Mouse (Mus musculus) lung, postnatal 10 days (tissue): ENCODE results near the gene 4930539E08Rik.
A peak's percentile ranks its signal among the peaks of the same experiment; 100 is the strongest.

Experiments used
- DNase-seq: peaks from one replicate; pipeline ENCODE4 v3.0.0; 2021

4930539E08Rik gene

GRCm38 (mm10) chr17:28929369-28929768 lies 14.2 kb upstream of the 4930539E08Rik start:
- DNase-seq: no peak

DNA sequence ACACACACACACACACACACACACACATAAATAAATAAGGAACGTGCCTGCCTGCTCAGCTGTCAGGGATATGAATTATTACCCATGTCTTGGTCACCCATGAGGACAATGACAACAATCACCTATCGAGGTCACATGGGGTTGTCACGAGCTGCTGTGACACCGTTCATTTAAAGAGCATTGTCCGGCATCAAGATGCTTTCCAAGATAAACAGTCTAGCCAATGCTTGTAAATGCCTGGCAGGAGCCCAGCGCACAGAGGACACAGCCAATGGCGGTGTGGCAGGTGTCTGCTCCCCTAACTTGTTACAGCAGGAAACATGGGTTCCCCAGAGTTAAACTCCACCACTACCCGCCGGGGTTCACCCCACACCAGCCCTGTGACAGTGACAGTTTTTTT lies 12.9 kb upstream of the 4930539E08Rik start:
- peak; percentile 61 for DNase-seq

GRCm38 (mm10) chr17:28926866-28927635 lies 11.9 kb upstream of the 4930539E08Rik start:
- peak; percentile 80 for DNase-seq

DNA sequence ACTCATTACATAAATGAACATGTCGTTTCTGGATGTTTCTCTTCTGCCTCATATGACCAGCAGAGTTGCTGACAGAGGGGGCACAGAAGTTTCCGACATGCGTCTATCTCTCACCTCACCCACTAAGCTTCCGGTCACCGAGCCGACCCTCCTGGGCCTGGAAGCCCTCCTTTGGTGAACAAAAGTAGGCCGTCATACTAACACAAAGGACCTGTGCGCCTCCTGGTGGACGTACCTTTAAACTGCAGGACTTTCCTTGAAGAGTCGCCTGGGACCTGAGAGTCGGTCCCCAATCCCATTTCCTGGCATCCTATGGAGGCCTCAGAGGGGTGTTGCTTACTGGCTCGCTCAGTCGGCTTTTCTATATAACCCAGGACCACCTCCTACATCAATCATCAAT lies 11.3 kb upstream of the 4930539E08Rik start:
- peak; percentile 90 for DNase-seq

DNA sequence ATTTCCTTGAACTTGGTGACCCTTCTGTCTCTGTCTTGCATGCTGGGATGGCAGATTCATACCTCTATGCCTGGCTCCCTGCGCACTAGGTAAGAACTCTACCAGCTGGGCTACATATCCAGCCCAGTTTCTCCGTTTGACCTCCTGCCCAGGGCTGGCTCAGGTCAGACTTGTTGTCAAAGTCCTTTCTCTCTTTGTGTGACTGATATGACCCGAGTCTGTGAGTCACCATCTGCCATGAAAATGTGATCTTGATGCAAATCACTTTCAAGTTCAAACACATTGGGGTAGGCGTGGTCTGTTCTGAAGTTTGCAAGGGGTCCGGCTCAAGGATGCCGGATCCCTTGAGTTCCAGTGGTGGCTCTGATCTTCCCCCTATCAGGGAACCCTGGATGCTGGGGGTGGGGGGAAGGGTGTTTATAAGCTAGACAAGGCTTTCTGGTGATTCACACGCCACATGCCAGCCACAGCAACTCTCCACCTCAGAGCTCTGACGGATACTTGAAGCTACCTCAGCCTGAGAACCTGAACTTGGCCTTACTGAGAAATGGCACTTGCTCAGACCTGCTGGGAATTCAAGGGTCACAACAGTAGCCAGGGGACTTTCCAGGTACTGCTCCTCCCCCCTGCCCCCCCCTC lies 10.0 kb upstream of the 4930539E08Rik start:
- no peak for DNase-seq

DNA sequence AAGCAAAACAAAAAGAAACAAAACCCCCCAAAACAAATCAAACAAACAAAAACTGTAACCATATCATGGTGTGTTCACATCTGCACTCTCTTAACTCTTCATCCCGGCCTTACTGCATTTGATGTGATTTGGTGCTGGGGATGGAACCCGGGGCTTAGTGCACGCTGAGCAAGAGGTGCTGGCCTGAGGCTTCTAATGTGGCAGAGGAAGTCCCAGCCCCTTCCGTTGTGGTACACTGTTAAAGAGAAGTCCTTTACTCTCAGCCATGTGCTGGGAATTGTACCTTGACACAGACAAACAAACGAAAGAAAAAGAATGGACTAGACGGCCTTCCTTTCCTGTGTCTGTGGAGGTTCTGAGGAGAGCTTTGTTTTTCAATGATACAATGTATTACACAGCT lies 7.0 kb upstream of the 4930539E08Rik start:
- no peak for DNase-seq

DNA sequence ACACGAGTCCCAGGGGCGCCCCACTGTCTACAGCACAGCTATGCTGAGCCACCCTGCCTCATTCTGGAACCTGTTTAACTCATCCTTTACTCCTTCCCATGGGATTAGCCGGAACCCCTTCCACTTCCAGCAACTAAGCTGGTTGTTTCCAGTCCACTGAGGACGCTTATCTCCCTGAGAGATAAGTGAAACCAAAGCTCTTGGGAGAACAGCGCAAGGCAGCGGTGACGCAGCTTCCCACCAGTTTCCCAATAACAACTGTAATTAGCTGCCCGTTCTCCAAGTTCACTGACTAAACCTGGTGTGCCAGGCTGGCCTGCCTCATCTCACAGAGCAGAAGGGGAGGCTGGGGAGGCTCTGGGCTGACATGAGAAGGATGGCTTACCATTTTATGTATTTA lies 6.0 kb upstream of the 4930539E08Rik start:
- no peak for DNase-seq

DNA sequence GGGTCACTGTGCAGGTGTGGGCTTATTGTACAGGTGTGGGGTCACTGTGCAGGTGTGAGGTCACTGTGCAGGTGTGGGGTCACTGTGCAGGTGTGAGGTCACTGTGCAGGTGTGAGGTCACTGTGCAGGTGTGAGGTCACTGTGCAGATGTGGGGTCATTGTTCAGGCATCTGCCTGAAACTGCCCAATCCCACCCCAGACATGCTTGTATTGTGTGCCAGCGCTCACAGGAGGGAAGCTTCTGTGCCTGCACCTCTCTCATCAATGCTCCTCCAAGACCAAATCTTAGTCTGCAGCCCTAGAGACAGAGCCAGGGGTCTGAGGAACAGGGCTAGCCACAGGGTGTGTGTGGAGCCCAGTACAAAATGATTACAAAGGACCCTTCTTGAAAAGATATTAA lies 1.4 kb upstream of the 4930539E08Rik start:
- DNase-seq: no peak

DNA sequence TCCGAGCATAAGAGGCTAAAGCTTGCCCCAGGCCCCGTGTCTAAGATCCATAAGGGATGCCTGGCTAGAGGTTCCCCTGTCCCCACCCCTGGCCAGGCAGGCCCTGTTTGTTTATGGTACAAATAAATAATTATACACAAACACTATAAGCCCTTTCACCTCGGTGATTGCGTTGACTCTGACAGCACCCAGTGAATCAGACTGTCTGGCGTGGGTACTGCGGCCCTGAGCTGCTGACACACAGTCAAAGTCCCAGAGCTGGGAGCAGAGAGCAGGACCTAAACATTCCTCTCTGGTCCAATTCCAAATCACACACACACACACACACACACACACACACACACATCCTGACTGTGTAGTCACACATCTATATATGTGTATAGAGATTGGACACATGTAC lies 1.2 kb downstream of the 4930539E08Rik start:
- DNase-seq: no peak

DNA sequence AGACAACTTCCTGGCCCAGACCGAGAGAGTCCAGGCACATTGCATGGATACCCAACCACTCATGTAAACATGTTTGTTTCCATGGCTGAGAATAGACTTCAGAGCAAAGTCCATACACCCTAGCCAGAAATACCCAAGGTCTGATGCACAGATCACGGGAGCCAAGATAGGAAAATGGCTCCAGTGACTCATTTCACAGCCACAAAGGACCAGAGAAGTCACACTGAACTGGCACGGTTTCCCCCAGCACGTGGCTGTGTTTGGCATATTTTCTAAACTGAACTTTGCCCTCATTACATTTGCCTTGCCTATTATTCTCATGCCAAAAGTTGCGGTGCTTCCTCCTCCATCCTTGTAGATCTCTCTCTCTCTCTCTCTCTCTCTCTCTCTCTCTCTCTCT lies 1.9 kb downstream of the 4930539E08Rik start:
- peak; percentile 69 for DNase-seq

- no peak for DNase-seq
These were observed 5.0 kb downstream of the 4930539E08Rik start for GRCm38 (mm10) chr17:28910139-28910538.

GRCm38 (mm10) chr17:28909252-28909941 lies 5.7 kb downstream of the 4930539E08Rik start:
- peak; percentile 67 for DNase-seq

- DNase-seq: peak; percentile 33
These were observed 7.2 kb downstream of the 4930539E08Rik start for GRCm38 (mm10) chr17:28907959-28908358.

DNA sequence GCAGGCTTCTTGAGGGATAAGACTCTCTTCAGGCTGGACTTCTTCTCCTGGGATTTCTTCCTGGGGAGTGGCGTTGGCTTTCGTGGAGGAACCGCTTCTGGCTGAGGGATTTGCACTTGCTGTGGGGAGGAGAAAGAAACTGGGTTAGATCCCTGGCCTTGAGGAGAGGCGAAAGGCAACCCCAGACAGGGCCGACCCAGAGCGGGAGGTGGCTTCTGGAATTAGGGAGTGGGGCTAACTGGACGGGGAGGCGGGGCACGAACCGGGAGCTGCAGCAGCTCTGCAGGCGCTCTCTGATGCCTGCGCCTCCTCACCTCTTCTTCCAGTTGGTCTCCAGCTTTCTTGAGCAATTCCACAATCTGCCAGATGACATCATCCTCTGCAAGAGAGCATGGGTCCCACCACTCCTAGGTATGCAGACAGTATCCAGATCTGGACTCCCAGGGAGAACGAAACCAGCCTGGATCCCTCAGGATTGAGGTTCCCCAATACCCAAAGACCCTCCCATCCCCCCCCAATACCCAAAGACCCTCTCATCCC lies 9.7 kb downstream of the 4930539E08Rik start:
- no peak for DNase-seq

GRCm38 (mm10) chr17:28904546-28905376 lies 10.4 kb downstream of the 4930539E08Rik start:
- peak; percentile 75 for DNase-seq

DNA sequence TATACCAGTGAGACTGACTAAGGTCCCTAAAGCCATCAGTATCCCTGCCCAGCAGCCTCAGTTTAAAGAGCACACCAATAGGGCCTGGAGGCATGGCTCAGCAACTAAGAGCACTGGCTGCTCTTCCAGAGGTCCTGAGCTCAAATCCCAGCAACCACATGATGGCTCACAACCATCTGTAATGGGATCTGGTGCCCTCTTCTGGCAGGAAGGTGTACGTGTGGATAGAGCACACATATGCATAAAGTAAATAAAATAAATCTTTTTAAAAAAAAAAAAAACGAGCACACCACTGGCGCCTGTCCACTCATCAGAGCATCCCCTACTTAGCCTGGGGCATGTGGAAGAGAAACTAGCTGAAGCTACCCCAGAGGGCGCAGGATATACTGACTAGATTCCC lies 13.6 kb downstream of the 4930539E08Rik start:
- DNase-seq: no peak

DNA sequence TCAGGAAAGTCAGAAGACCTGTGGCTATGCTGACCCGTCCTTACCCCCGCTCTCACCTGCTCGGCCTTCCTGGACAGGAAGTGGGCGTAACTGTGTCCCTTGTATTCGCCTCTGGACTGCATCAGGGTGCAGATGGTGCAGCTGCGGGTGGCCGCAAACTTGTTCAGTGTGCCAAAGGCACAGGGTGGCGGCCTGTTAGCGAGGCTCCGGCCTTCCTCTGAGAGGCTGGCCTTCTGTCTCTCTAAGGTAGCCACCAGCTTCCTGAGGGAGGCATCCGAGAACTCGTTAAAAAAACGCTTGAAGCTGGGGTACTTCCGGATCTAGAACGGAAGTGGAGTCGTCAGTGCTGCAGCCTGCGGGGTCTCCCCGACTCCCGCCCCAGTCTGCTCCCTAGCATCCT lies 15.7 kb downstream of the 4930539E08Rik start:
- DNase-seq: no peak

DNA sequence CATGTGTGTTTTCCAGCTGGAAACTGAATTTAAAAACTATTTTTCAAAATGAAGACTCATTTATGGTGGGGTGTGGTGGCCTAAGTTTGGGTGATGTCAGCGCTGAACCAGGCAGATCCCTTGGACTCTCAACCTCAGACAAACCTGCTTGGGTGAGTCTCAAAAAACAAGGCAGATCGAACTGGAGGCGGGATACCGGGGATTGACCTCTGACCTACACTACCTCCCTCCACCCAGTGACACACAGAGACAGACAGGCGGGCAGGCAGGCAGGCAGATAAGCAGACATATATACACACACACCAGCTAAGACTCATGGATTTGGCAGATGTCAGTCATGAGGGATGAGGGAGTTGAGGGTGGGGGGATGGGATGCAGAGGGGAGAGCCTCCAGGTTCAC lies 16.9 kb downstream of the 4930539E08Rik start:
- no peak for DNase-seq

GRCm38 (mm10) chr17:28897817-28898216 lies 17.3 kb downstream of the 4930539E08Rik start:
- DNase-seq: no peak

DNA sequence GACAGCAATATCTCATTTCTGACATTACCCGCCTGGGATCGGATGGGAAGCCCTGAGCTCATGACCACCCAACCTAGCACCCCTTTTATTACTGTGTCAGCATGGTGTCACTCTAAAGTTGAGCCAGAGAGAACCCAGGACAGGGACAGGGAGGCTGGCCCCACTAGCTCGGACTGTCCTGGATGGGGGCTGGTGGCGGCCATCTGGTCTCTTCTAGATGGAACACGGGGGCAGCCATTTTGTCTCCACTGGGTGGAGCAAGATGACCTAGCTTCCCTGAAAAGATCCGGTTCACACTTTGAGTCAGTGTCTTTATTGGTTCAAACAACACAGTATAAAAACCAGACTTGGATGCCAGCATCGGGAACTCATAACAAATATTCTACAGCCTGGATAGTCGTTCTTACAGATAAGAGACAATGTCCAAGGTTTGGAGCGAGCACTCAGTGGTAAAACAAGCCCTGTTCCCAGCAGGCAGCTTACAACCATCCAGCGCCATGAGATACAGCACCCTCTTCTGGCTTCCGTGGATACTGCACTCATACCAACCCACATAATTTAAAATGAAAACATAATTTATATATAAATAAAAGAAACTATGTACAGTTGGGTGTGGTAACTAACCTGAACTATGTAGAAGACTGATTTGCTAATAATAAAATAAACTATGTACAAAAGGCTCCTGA lies 18.9 kb downstream of the 4930539E08Rik start:
- no peak for DNase-seq

GRCm38 (mm10) chr17:28895217-28895875 lies 19.8 kb downstream of the 4930539E08Rik start:
- DNase-seq: no peak
